Mouse (Mus musculus) left cerebral cortex, postnatal 36 days (tissue): ENCODE measurements around the gene Ncoa7. TPM values are rescaled to one million over a fixed set of nuclear protein-coding genes. Genes with fewer than 3 reads are reported as not detected.
A peak's percentile ranks its signal among the peaks of the same experiment; 100 is the strongest.

ENCODE experiments used
- DNase-seq, 2 experiments: peaks; one replicate each; pipeline ENCODE4 v3.0.0; 2021 to 2022; ENCODE audit warnings: low spot score in 2 of 2, mixed read lengths in 1 of 2
- intact Hi-C: fragments of 180-260 bp; cut with DNase I; formaldehyde crosslinking; loops from one replicate; pipeline ENCODE4 v1.15.1; 2025
- total RNA-seq, 2 experiments: library from RNA; stranded (reverse); gene quantifications; 2 replicates each; pipeline ENCODE4 v1.2.3; 2021

Ncoa7 gene
- total RNA-seq = 100 to 1,000 TPM; 105 to 109 TPM

GRCm38 (mm10) chr10:30802681-30803586, at the start of gene Ncoa7:
TSS of gene Ncoa7 (minus strand) at chr10:30803326.
- intact Hi-C loops = loop anchor here (2.0 to 5.0 kb wide), 2 partner anchors 76 to 184 kb away; no protein-coding TSS in a partner anchor
- peak; percentile 83 to 87 for DNase-seq

- no peak for DNase-seq
- intact Hi-C loops = no loop called here
These were observed 42.1 kb upstream of the Ncoa7 start for GRCm38 (mm10) chr10:30845101-30845825.

- no peak for DNase-seq
- intact Hi-C loops = loop anchor here (5.0 kb wide), 1 partner anchor 453 kb away; no protein-coding TSS in a partner anchor
These were observed 41.3 kb upstream of the Ncoa7 start for GRCm38 (mm10) chr10:30844191-30845010.

DNA sequence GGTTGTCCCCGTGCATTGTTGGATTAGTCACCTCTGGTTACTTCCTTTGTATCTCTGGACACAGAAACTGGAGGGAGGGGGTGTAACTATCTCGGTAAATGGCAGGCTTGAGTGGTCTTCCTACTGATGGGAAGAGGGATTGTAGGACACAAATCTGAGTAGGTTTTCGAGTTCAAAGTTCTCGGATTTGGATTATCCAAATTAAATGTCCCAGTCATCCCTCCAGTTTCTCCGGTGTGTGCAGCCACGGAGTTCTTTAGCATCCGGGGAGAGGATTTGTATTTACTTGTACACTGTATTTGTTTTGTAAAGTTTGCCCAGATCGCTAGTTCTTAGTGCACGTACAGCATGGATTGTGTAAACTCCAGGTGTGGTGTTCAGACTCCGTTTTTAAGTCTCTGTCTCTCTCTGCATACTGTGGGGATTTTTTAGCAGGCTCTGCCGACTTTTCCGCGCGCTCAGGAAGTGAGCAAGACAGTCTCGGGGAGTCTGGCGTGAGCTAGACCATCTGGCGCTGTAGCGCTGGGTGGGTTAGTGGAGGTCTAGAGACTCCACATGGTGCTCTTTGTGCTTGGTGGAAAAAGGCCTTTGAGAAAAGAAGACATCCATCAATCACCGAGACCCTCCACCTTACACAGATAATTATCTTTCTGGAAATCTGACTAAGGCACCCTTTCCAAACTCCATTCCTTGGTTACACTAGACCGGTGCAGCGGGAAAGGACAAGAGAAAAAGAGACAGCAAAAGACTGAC, 40.5 kb upstream of the Ncoa7 start:
- peak; percentile 27 to 45 for DNase-seq
- intact Hi-C loops = loop anchor here (5.0 kb wide), 1 partner anchor 454 kb away; no protein-coding TSS in a partner anchor

- peak; percentile 98 for DNase-seq
- intact Hi-C loops = loop anchor here (5.0 kb wide), 1 partner anchor 454 kb away; no protein-coding TSS in a partner anchor
These were observed 39.7 kb upstream of the Ncoa7 start, which contains the start of gene Hey2 for GRCm38 (mm10) chr10:30842643-30843437. TSS of gene Hey2 (minus strand) at chr10:30842801.

- intact Hi-C loops = loop anchor here (5.0 kb wide), 1 partner anchor 455 kb away; no protein-coding TSS in a partner anchor
- DNase-seq = no peak
These were observed 39.1 kb upstream of the Ncoa7 start for GRCm38 (mm10) chr10:30842228-30842627.

GRCm38 (mm10) chr10:30840824-30841223, 37.7 kb upstream of the Ncoa7 start:
- intact Hi-C loops = loop anchor here (5.0 kb wide), 1 partner anchor 456 kb away; no protein-coding TSS in a partner anchor
- DNase-seq = no peak

DNA sequence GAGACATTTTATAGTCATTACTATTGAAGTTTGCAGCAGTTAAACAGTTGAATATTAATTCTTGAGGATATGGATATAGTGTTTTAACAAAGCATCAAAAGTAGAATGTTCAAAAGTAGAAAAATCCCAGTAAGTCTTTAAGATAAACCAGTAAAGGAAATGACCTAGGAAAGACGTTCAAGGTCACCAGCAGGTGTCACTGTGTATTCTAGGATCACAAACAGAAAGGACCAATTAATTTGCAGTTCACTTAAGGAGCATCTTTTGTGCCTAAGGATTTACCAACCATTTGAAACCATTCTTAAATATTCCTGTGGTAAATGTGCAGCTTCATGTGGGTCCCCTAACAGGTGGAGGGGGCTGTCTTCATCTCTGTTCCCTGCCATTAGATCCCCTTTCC, 35.1 kb upstream of the Ncoa7 start:
- no peak for DNase-seq
- intact Hi-C loops = no loop called here

DNA sequence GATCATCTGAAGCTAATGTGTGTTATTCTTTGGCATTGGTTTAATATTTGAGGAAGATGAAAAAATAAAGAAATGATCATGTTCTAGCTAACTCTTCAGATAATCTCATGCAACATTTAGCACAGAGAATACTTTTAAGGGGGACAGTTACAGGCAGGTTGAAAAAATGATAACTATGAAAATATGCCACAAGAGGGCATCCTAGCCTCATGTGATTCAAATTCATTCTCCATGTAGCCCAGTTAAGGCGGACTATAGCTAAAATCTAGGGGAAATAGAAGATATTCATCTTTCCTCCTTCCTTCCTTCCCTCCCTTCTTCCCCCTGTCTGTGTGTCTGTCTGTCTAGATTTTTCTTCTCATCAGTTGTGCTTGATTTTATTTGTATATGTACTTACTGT, 21.9 kb upstream of the Ncoa7 start:
- no peak for DNase-seq
- intact Hi-C loops = loop anchor here (1.0 to 10.0 kb wide), 2 partner anchors 474 to 620 kb away; partner anchors contain the start of gene Tpd52l1

- intact Hi-C loops = no loop called here
- peak; percentile 74 to 80 for DNase-seq
These were observed 7.8 kb upstream of the Ncoa7 start for GRCm38 (mm10) chr10:30810967-30811293.

DNA sequence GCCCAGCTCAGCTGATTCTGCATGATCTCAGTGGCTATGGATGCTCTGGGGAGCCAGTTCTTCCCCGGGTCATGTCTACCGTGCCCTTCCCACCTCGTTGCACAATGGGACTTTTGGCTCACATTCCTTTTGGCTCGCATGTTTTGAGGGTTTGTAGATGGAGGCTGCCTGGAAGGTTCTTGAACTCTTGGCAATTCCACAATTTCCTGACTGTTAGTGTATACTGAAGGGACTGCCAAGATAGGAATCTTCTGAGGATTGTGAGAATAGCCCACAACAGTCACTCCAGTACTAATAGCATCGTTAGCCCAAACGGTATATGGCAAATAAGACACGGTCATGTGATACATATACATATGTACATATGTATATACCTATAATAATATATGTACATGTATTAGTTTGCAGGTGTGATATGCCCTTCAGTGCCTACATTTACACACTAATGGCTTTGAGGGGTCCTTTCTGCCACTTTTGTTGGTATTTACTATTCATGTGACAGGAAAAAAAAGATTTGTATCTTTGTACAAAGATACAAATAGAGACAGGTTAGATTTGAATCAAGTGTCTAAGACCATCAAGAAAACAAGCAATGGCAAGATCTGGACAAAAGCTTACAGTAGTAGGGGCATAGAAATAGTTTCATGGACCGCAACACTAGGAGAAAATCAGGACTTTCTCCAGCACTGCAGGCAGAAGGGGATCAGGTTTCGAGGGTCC, 7.3 kb upstream of the Ncoa7 start:
- no peak for DNase-seq
- intact Hi-C loops = no loop called here

- intact Hi-C loops = loop anchor here (2.0 to 5.0 kb wide), 2 partner anchors 76 to 185 kb away; no protein-coding TSS in a partner anchor
- DNase-seq = peak; percentile 13 to 20
These were observed 594 bp upstream of the Ncoa7 start for GRCm38 (mm10) chr10:30803587-30804253.

- intact Hi-C loops = loop anchor here (2.0 to 5.0 kb wide), 2 partner anchors 75 to 183 kb away; no protein-coding TSS in a partner anchor
- peak in 1 of 2 experiments; percentile 26 for DNase-seq
These were observed 1.1 kb downstream of the Ncoa7 start for GRCm38 (mm10) chr10:30802033-30802432.

DNA sequence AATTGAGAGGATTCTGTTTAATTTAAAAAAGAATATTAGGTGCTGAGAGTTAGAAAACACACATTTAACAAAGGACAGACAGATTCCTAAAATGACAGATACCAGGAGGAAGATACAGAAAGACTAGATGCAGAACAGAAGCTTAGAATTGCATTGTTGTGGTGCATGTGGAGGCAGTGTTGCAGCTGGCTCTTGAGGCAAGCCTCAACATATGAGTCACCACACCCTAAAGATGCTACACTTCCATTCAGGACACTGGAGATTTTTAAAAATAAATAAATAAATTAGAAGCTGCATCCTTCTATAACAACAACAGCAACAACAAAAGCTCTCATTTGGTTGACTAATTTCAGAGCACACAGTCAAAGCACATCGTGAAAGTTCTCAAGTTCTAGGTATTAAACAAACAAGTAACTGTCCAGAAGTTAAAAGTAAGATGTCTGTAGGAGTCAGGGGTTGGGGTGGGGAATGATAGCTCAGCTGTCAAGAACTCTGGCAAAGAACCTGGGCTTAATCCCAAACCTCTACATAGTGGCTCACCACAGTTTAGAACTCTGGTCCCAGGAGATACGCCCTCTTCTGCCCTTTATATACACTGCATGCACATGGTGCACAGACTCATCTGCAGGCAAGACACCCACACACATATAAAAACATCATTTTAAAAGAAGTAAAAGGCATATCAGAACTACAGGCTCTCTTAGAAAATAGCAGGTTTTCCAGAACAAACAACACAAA, 3.2 kb downstream of the Ncoa7 start:
- no peak for DNase-seq

DNA sequence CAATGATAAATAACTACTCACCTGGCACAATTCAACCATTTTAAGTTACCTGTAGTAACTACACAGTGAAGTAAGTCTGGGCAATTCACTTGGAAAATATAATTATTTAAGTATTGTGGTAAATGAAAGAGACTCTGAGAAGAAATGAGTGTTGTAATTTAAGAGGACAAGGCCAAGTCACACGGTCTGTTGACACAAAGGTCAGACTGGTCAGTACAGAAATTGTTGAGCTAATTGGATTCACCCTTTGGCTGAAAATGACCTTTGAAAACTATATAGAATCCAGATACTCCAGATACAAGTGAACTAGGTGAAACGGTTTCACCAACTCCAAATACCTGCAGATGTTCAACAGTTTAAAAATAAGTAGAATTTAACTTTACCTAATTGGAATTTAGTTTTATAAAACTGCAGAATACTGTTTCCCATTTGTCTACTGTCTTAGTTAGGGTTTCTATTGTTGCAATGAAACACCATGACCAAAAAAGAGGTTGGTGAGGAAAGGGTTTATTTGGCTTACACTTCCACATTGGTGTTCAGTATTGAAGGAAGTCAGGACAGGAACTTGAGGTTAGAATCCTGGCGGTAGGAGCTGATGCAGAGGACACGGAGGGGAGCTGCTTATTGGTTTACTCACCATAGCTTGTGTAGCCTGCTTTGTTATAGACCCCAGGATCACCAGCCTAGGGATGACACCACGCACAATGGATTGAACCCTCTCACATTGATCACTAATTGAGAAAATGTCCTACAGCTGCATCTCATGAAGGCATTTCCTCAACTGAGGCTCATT, 6.5 kb downstream of the Ncoa7 start:
- intact Hi-C loops = no loop called here
- no peak for DNase-seq

More for the DNA sequence above, 3.2 kb downstream of the Ncoa7 start:
- intact Hi-C loops = loop anchor here (5.0 kb wide), 1 partner anchor 73 kb away; no protein-coding TSS in a partner anchor
